Mouse (Mus musculus) MN1 (cell line): ENCODE results near the gene Frem2.

Experiments
- DNase-seq: peaks from one replicate; pipeline ENCODE4 v3.0.0-alpha.2; 2016; ENCODE audit warnings: low spot score

Frem2 gene

DNA sequence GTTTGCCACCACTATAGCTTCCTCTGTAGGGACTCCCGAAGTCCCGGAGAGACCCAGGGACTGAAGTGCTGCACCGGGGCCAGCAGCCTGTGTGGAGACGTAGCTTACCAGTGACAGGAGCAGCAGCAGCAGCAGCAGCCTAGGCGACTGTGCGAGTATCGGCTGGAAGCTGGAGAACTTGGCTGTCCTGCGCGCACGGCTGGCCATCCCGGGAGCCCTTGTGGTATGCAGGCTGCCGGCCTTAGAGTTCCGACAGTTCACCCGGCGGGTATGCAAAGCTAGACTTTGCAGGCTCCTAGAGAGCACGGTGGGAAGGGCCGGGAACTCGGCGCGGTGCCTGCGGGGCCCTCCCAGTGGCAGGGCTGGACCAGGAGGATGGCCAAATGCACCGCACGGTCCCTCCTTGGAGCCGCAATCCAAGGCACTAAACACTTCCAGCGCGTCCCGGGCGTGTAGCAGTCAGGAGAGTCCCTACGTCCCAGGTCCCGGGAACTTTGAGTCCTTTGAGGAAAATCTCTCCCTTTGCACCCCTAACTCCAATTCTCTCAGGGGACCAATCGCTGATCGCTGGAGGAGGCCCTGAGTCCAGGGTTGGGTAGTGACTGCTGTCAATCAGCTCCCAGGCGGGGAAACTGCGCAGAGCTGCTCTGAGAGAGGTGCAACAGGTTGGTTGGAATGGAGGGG lies at the start of gene Frem2:
Gene Frem2 (minus strand): TSS at position 478 of the 684 bp plus-strand sequence.
- DNase-seq = no peak

DNA sequence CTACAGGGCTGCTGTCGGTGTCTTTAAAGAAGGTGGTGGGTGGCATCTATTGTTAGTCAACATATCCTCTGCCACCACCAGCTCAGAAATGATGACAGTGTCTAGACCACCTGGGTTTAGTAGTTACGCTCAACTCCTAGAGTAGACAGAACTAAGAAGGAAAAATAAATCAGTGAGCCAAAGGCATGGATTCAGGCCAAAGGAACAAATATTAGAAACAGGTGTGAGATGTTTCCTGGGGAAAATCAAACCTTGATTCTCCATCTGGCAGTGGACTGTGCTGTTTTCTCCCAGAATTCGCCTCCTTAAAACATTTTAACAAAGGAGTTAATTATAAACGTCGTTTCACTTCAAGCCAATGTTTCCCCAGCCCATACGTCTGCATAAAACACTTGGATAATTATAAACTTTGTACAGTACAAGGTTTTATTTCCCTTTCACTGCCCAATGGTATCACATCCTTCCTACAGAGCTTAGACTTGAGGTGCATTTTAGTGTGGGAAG lies 48.9 kb upstream of the Frem2 start:
- no peak for DNase-seq

DNA sequence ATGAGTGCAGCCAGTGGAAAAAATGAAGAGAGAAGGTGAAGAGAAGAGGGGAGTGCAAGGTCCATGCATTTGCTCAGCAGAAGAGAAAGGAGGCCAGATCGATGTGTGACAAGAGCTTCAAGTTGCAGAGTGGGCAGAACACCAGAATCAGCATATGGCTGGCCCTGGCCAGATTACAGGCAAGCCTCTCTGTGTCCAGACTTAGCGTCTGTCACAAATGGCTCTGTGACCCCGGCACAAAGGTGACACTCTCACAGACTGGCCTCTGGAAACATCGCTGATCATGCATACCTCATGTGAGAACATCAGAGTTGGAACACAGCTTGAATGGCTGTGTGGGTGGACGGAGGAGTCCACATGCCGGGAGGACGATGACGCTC lies 46.0 kb upstream of the Frem2 start:
- no peak for DNase-seq

DNA sequence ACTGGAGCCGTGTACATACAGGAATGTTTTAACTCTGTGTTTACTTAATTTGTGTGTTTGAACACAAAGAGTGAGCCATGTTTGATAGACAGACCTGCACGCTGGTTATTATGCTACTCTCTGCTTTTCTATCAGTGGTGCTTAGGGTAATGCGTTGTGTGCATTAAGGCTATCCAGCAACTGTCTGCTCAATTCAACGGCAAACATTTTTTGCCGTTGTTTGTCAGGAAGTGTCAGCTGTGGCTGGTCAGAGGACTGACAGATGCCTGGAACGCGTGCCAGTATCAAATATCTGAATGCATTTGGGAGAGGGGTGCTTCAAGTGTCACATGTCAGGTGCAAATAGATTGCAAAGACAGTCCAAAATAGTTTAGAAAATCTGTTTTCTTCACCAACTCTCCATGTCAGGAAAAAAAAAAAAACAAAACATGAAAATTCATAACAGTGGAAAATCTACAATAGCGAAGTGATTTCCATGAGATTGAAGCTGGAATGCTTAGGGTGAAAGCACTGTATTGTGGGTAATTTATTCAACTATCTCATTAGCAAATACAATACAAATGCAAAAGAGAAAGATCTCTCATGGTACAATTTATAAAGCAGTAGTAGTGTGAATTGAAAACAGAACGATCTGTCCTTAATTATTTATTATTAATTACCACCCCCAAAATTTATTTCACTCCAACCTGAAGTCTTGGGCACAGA lies 45.4 kb upstream of the Frem2 start:
- DNase-seq = no peak

DNA sequence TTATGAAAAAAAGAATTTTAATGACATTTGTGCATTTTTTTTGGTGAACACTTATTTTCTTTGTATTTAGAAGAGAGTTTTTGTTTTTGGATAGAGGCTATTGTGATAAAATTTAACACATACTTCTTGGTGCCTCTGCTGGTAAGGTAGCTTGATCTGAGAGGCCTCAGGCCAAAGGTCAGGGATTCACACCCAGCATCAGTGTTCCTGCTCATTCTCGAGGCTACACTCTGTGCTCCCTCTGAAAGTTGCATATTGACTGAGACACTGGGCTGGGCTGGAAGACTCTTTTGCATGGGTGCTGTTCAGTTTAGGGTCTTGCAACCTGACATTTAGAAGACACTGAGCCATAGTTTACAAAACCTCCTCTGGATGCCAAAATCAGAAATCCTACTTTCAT lies 44.8 kb upstream of the Frem2 start:
- DNase-seq = no peak

DNA sequence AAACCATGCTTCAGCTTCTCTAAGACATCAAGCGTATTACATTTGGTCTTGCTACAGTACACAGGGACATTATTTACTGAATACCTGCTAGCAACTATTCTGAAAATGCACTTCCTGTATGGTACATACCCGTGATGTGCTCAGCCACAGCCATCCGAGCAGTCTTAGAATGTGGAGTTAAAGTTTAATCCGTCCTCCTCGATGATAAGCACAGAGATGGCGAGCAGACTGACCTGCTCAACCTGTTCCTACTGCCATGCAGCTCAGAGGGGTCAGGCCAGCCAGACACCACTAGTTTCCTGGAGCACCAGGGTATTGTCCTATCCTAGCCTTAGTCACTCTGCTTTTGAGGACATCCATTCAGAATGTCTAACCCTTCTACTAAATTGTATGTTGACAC lies 30.6 kb upstream of the Frem2 start:
- no peak for DNase-seq

DNA sequence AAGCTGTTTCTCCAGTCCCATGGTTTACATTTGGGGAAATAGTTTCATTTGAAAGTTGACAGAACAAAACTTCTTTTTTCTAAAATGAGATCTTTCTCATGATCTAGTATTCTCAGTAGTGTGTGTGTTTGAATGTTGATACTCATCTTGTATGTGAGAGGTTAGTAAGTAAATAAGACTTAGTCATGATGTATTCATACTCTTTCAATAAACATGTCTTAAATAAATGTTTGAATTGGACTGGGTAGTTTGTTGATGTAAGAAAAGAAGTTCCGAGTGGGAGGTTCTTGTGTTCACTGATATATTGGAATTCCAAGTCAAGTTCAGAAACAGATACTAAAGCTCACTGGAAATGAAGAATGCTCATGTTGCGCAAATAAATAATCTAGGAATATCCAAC lies 25.1 kb upstream of the Frem2 start:
- DNase-seq = no peak

DNA sequence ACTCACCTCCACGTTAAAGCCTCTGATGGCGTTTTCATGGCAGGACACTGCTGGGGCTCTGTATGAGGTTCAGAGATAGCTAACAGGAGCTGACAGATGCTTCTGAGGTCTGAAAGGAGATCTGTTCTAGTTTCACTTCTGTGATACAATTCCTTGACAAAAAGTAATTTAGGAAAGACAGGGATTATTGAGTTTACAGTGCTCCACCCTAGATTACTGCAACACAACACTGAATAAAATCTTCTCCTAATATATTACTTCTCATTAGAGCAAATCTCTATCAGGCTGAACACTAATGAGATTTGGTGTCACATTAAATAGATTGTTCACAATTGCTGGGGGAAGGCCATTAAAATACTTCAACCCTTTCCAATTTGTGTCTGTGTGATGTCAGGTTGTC lies 23.7 kb upstream of the Frem2 start:
- DNase-seq = no peak

DNA sequence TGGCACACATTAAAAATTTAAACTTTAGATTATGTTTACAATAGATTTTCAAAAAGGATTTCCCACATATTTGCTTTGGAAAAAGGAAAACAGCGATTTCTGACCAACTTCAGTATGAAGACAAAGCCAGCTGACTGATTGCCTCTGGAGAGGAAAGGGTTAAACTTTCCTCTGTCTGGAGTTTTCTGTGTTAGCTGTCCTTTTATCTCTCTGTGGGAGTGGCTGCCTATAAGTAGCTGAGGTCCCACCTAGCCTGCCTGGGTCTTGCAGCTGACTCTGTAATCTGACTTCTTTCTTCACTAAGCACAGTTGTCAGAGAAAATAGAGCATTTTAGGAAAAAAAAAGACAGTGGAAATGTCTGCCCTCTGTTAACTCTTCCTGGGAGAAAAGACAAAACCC lies 17.1 kb upstream of the Frem2 start:
- DNase-seq = no peak

DNA sequence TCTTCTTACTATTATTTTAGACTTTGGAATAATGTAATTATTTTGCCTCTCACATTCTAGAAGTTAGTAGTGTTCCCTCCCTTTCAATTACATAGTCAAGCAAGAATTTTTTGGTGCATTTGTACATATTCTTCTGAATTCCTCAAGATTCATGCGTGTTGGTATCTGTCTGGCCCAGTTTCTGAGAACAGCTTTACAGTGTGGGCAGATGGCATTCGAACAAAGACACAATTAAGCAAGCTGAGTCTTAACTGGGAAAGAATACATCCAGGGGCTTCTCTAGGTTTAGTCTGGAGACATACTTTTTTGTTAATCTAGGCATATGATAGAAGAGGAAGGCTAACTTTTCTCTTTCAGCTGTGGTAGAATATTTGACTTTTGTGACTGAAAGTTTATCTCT lies 12.6 kb upstream of the Frem2 start:
- no peak for DNase-seq

DNA sequence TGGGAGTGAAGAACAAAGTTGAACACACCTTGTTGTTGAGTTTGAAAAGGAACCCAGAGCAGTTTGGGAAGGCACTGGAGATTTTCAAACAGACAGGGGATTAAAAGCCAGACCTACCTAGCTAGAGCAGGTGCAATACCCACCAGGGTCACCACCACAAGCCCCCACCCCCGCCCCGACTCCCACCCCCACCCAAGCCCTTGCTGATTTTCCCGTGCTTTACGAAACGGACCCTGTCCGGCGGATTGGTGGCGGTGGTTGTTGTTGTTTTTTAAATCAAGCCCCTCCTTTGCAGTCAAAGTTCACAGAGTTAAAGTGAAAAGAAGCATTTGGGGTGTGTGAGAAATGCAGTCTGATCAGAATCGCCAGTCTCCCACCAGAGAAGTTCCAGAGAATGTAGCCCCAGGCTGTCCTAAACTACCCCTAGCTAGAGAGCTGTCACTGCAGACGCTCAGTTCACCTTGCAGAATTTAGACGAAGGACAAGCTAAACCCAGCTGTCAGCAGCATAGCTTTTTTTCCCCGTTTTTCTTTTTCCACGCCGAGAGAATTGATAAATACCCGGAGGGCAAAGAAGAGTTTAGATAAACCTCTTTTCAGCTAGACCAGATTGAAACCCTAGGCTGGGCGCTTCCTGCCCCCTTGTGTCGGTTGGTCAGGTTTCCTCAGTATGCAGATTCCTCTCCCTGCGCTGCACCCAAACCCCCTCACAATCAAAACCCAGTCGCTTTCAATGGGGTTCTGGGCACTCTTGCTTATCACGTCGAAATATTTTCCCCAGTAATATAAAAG lies 784 bp upstream of the Frem2 start:
- no peak for DNase-seq

DNA sequence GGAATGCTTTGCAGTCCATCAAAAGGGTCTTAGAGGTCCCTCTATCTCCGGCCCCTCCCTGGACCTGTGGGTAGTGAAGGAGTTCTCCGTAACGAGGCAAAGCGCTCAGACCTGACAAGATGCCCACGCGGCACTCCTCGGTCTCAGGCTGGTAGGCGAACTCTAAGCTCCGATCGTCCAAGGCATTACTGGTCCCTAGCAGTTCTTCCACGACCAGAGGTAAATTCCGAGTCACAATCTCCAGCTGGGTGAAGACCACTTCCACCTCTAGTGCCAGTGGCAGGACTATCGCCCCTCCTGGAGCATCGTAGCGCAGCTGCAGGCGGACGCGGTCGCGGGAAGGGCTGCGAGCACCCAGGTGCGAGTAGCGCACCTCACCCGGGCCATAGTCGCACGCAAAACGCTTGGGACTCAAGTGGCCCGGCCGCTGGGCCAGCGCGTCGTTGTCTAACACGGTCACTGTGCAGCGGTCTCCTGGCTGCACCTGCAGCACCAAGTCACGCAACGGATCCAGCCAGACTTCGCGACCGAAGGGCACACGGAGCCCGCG lies 752 bp downstream of the Frem2 start:
- no peak for DNase-seq

DNA sequence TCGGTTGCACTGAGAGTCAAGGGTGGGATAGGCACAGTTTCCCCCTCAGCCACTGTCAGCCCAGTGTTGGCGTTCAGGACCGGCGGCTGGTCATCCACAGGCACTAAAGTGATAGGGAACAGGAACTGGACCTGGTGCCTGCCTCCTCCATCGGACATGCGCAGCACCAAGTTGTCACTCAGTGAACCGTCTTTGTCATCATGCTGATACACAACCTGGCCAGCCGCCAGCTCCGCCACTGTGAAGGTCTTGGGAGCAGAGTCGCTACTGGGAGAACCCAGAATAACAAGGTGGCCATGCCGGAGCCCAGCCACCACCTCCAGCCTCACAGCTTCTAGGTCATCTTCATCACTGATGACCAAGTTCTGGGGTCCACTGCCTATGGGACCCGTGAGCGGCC lies 1.8 kb downstream of the Frem2 start:
- no peak for DNase-seq

DNA sequence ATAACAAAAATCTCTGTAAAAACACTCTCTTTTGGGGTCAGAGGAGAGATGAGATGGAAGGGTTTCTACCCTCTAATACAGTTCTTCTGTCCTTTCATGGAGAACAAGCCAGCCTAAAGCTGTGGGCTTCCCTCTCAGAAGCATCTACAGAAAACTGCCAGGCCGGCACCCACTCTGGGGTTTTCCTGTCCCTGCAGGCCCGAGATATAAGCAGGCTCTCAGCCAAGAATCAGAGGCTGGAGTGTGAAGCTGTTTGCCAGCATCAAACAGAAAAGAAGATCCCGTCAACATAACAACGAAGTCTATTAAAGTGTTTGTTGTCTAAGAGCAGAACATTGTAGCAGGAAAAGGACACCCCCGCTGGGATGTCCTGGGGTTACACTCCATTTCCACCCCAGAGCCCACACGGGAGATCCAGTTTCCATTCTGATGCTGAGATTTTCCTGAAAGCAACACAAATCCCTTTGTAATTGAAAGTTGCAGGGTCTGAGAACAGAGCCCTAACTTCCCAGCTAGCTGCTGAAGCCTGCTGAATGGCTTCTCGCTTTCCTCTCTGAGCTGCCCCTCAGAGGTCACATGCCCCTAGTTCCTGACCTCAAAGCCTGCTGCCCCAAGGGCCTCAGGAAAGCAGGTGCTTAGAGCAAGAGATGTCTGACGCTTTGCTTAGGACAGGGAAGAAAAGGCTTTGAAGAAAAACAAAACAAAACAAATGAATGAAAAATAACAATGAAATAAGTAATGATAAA lies 7.0 kb downstream of the Frem2 start:
- no peak for DNase-seq

DNA sequence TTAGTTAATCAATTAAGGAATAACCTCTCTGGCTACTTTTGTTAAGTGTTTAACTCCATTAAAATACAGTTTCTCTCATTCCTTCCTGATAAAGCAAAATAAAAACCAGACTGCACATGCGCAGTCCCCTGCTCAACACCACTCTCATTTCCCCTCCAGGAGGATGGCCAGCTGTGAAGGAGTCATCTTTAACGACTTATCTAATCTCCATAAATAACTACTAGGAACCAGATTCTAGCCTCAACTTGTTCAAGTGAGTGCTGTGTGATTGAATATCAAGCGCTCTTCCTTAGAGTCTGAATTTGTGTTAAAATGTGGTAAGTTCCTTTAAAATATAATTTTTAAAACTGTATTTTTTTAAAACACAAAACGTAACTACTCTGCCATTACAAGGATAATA lies 7.7 kb downstream of the Frem2 start:
- no peak for DNase-seq

DNA sequence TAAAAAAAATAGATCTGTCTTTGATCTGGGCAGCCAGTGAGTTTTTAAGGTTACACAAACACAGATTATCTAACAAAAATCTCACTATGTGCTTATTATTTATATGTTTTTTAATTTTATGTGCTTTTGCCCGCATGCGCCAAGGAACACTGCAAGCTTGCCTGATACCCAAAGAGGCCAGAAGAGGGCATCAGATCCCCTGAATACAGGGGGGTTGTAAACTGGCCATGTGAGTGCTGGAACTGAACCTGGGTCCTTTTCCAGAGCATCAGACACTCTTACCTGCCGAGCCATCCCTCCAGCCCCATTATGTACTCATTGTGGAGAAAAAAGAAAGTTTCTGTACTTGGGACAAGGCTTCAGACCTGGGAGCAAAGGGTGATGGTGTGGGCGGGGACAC lies 8.3 kb downstream of the Frem2 start:
- DNase-seq = no peak

DNA sequence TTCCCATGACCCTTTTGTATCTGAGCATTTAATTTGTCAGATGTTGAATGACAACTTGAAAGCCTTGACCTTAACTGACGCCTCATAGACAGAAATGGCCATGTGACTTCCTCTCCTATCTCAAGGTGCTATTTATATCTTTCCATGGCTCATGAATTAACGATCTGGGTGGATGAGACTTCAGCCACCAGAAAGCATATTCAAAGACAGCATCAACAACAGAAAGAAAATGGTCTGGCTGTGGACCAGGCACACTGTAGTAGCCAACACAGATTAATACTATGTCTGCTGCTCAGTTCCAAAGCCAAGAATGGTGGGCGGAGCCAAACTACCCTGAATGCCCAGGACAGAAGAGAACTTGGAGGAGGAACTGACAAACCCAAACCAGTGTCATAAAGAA lies 21.2 kb downstream of the Frem2 start:
- no peak for DNase-seq

DNA sequence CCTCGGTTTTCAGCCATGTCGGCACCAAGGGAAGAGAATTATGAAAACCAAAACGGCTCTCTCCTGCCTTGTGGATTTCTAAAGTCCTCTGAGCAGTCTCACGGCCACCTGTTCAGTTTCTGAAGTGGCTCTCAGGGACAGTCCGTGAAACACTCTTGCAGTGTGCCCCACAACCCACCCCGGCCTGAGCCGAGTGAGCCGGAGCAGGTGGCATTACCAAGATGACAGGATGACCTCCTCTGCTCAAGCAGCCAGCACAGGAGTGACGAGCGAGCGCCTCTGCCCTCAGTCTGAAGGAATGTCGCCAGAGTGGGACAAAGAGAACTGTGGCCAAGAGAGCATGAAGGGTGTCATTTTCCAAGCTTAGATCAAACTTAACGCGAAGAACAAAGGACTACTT lies 26.0 kb downstream of the Frem2 start:
- DNase-seq = no peak

DNA sequence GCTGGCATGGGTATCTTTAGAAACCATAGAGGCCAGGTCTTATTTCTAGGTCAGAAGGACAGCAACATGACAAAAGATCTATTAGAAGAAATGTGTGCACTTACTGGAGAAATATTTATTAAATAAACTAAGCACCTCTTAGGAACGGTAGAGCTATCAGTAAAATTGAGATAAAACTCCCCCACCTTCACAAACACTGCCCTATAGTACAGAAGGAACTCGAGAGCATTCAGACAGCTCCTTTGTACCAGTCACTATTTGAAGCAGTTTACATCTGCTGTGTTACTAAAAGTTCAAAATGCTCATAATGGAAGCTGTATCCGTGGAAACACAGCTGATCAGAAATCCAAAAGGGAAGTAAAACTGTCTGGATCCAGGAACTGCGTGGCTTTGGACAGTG lies 26.5 kb downstream of the Frem2 start:
- DNase-seq = no peak

DNA sequence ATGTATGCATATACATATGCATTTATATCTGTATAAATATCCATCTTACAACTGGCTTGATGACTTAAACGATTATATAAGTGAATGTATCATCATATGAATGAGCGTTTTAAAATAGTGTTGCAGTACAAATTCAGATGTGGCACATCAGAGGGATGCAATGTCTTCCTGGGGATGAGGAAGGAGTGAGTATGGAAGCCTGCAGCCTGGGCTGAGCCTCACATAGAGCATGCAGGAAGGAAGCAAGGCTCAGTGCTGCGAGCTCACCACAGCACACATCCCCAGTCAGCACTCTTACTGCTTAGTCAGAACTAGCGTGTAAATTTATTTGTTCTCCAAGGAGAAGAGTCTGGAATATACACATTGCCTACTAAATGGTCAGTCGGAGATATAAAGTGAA lies 27.2 kb downstream of the Frem2 start:
- DNase-seq = no peak

DNA sequence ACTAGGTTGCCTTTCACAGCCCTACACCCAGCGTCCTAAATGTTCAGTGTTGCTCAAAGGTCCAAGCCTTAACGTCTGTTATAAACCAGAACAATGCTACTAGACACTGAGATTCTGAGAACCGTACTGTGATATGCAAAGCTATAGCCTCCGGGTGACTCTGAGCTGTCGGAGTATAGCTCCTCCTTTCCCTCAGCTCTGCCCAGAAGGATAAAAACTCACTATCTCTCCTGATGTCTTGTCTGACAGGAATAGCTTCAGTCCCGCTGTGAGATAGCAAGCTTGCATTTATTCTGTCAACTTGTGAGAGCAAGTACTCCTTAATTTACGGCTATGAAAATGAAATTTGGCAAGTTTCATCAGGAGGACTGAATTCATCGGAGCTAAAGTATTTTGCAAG lies 33.9 kb downstream of the Frem2 start:
- no peak for DNase-seq

DNA sequence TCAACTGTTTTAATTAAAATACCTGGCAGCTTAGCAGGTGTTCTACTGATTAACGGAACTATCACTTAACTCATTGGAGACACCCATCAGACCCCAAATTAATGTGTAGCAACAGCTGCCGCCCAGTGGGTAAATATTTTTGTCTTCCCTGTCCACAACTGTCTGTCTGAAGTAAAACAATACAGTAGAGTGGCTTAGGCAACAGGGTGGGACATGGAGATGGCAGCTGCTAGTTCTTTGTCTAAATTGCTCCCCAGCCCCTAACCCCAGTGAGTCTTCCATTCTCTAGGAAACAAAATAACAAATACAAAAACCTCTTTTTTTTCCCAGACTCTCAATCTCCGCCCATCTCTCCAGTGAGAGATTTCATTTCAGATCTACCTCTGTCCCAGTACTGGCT lies 36.2 kb downstream of the Frem2 start:
- DNase-seq = no peak
